Mouse (Mus musculus) ES-E14 (cell line): ENCODE measurements around the gene Uvrag.

ENCODE experiments used
- CHD2 ChIP-seq: IDR thresholded peaks from 2 replicates; pipeline ENCODE4 v1.6.1; 2014; ENCODE audit warnings: mild to moderate bottlenecking, low read depth, low read length, inconsistent platforms
- HCFC1 ChIP-seq: IDR thresholded peaks from 2 replicates; pipeline ENCODE4 v1.6.1; 2012; ENCODE audit warnings: low read length, inconsistent platforms, borderline replicate concordance; ENCODE audit not compliant: insufficient read depth
- MAFK ChIP-seq: IDR thresholded peaks from 2 replicates; pipeline ENCODE4 v1.6.1; 2014; ENCODE audit warnings: mild to moderate bottlenecking, low read depth, low read length, inconsistent platforms; ENCODE audit not compliant: insufficient read depth

DNA sequence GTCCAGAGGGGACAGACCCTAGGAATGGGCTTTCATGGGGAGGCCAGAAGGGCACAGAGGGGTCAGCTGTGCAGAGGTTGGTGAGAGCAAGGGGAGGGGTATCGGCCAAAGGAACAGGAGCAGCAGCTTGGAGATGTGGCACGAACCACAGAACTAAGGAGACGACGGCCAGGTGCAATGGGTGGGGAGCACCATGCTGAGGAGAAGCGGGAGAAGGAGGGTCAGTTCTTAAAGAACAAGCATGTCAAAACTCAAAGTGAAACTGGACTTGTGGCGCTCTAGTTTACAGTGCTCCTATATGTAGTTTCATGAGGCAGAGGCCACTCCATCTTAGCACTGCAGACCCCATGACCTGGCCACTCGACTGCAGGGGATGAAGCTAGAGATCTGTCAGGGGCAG lies 6.6 kb upstream of the Uvrag start:
- TF ChIP-seq MAFK (no peak), HCFC1 (no peak), CHD2 (no peak)
